Mouse (Mus musculus): Measurements from ENCODE around the gene Rpl10a. TPM values are rescaled to one million over a fixed set of nuclear protein-coding genes. Genes with fewer than 3 reads are reported as not detected.

Rpl10a gene
- polyA plus RNA-seq, 1 experiment from 2014 or later = 491 TPM

GRCm38 (mm10) chr17:28335267-28335666 lies 7.0 kb downstream of the Rpl10a start:
- no peaks in the 10 kb centered on the region for H3K9me3 ChIP-seq (ENCODE audit: control insufficient read depth, low read length)
- no peaks in the 10 kb centered on the region for H3K27me3 ChIP-seq (ENCODE audit: control insufficient read depth, insufficient read depth, low read length)
- peaks cover under 1% of the 10 kb centered on the region; the same call in 1 of the 2 replicates for H3K4me1 ChIP-seq (replicated peaks; ENCODE audit: control insufficient read depth, insufficient read depth)
- TF ChIP-seq CTCF (IDR thresholded peaks at IDR 0.05; ENCODE audit: low read depth) (no peak), EP300 (optimal IDR thresholded peaks at IDR 0.05) (no peak)
- H3K9ac ChIP-seq (ENCODE audit: low read length) = no peak overlapping the region
- peaks cover 28% of the 10 kb centered on the region for H3K36me3 ChIP-seq (ENCODE audit: control insufficient read depth, insufficient read depth, low read length)
- no peak overlapping the region for H3K4me2 ChIP-seq (replicated peaks; ENCODE audit: low read depth)
- no peak overlapping the region for H3K4me3 ChIP-seq (ENCODE audit: low read depth, low read length)
- WGBS = 71% methylated on average over 10 of the region's 10 CpGs
- DNase-seq (ENCODE audit: low spot score) (no peak), ATAC-seq (ENCODE audit: low FRiP score, low TSS enrichment) (no peak)
- H3K27ac ChIP-seq (replicated peaks) = no peak overlapping the region

GRCm38 (mm10) chr17:28337547-28337946 lies 9.3 kb downstream of the Rpl10a start:
- no peak overlapping the region for H3K4me3 ChIP-seq (ENCODE audit: low read depth, low read length)
- H3K9me3 ChIP-seq (ENCODE audit: control insufficient read depth, low read length) = no peaks in the 10 kb centered on the region
- H3K36me3 ChIP-seq (ENCODE audit: control insufficient read depth, insufficient read depth, low read length) = peaks cover 18% of the 10 kb centered on the region
- peaks cover 11% of the 10 kb centered on the region; the same call in 1 of the 2 replicates for H3K4me1 ChIP-seq (replicated peaks; ENCODE audit: control insufficient read depth, insufficient read depth)
- WGBS = 88% methylated on average over 7 of the region's 7 CpGs
- H3K9ac ChIP-seq (ENCODE audit: low read length) = no peak overlapping the region
- ATAC-seq (ENCODE audit: low FRiP score, low TSS enrichment) (no peak), DNase-seq (ENCODE audit: low spot score) (no peak)
- H3K27ac ChIP-seq (replicated peaks) = no peak overlapping the region
- H3K27me3 ChIP-seq (ENCODE audit: control insufficient read depth, insufficient read depth, low read length) = no peaks in the 10 kb centered on the region
- TF ChIP-seq CTCF (IDR thresholded peaks at IDR 0.05; ENCODE audit: low read depth) (no peak), EP300 (optimal IDR thresholded peaks at IDR 0.05) (no peak)
- no peak overlapping the region for H3K4me2 ChIP-seq (replicated peaks; ENCODE audit: low read depth)

GRCm38 (mm10) chr17:28340578-28340977 lies 12.3 kb downstream of the Rpl10a start:
- no peak overlapping the region for H3K4me3 ChIP-seq (ENCODE audit: low read depth, low read length)
- ATAC-seq (ENCODE audit: low FRiP score, low TSS enrichment) (peak; percentile 7; the same call in 1 of the 2 replicates), DNase-seq (ENCODE audit: low spot score) (no peak)
- peak overlapping the region; percentile 55 for H3K9ac ChIP-seq (ENCODE audit: low read length)
- peaks cover 33% of the 10 kb centered on the region for H3K4me1 ChIP-seq (replicated peaks; ENCODE audit: control insufficient read depth, insufficient read depth)
- no peaks in the 10 kb centered on the region for H3K9me3 ChIP-seq (ENCODE audit: control insufficient read depth, low read length)
- H3K27ac ChIP-seq (replicated peaks) = peak overlapping the region; percentile 86
- H3K36me3 ChIP-seq (ENCODE audit: control insufficient read depth, insufficient read depth, low read length) = peaks cover 11% of the 10 kb centered on the region; the same call in 1 of the 2 replicates
- H3K4me2 ChIP-seq (replicated peaks; ENCODE audit: low read depth) = peak overlapping the region; percentile 51
- 45% methylated on average over 7 of the region's 7 CpGs for WGBS
- no peaks in the 10 kb centered on the region for H3K27me3 ChIP-seq (ENCODE audit: control insufficient read depth, insufficient read depth, low read length)
- TF ChIP-seq CTCF (IDR thresholded peaks at IDR 0.05; ENCODE audit: low read depth) (no peak), EP300 (optimal IDR thresholded peaks at IDR 0.05) (no peak)

- no peaks in the 10 kb centered on the region for H3K27me3 ChIP-seq (ENCODE audit: control insufficient read depth, insufficient read depth, low read length)
- H3K4me1 ChIP-seq (replicated peaks; ENCODE audit: control insufficient read depth, insufficient read depth) = peaks cover 39% of the 10 kb centered on the region
- H3K4me2 ChIP-seq (replicated peaks; ENCODE audit: low read depth) = peak overlapping the region; percentile 51
- peak; percentile 94 for ATAC-seq (ENCODE audit: low FRiP score, low TSS enrichment)
- peak; percentile 99 for DNase-seq (ENCODE audit: low spot score)
- 1% methylated on average over 26 of the region's 26 CpGs for WGBS
- TF ChIP-seq CTCF (IDR thresholded peaks at IDR 0.05; ENCODE audit: low read depth) (no peak), EP300 (optimal IDR thresholded peaks at IDR 0.05) (peak; percentile 93)
- H3K9me3 ChIP-seq (ENCODE audit: control insufficient read depth, low read length) = no peaks in the 10 kb centered on the region
- H3K4me3 ChIP-seq (ENCODE audit: low read depth, low read length) = no peak overlapping the region; the same call in 1 of the 2 replicates
- peak overlapping the region; percentile 60 for H3K9ac ChIP-seq (ENCODE audit: low read length)
- H3K27ac ChIP-seq (replicated peaks) = peak overlapping the region; percentile 91
- peaks cover 11% of the 10 kb centered on the region; the same call in 1 of the 2 replicates for H3K36me3 ChIP-seq (ENCODE audit: control insufficient read depth, insufficient read depth, low read length)
These were observed 12.8 kb downstream of the Rpl10a start for GRCm38 (mm10) chr17:28341091-28341490.

- Histone ChIP-seq H3K9ac (ENCODE audit: low read length) (peak overlapping the region; percentile 47), H3K27ac (replicated peaks) (peak overlapping the region; percentile 96)
- peak; percentile 59 for DNase-seq (ENCODE audit: low spot score)
These were observed 15.9 kb downstream of the Rpl10a start for GRCm38 (mm10) chr17:28344050-28344607.

GRCm38 (mm10) chr17:28344670-28345069 lies 16.4 kb downstream of the Rpl10a start:
- 0 out of 2 replicates have a peak overlapping the region, but pooled peaks have one; percentile 25 for H3K4me3 ChIP-seq (ENCODE audit: low read depth, low read length)
- H3K36me3 ChIP-seq (ENCODE audit: control insufficient read depth, insufficient read depth, low read length) = 0 out of 2 replicates have a peak, but pooled peaks cover 4% of the 10 kb centered on the region
- ATAC-seq (ENCODE audit: low FRiP score, low TSS enrichment) (no peak), DNase-seq (ENCODE audit: low spot score) (no peak)
- peaks cover 45% of the 10 kb centered on the region for H3K4me1 ChIP-seq (replicated peaks; ENCODE audit: control insufficient read depth, insufficient read depth)
- H3K27ac ChIP-seq (replicated peaks) = peak overlapping the region; percentile 96
- H3K9ac ChIP-seq (ENCODE audit: low read length) = peak overlapping the region; percentile 59; the same call in 1 of the 2 replicates
- TF ChIP-seq CTCF (IDR thresholded peaks at IDR 0.05; ENCODE audit: low read depth) = no peak
- TF ChIP-seq EP300 (optimal IDR thresholded peaks at IDR 0.05) = no peak
- 44% methylated on average over 3 of the region's 3 CpGs for WGBS
- no peaks in the 10 kb centered on the region for H3K9me3 ChIP-seq (ENCODE audit: control insufficient read depth, low read length)
- H3K4me2 ChIP-seq (replicated peaks; ENCODE audit: low read depth) = peak overlapping the region; percentile 53
- H3K27me3 ChIP-seq (ENCODE audit: control insufficient read depth, insufficient read depth, low read length) = no peaks in the 10 kb centered on the region

More at GRCm38 (mm10) chr17:28344050-28344607, 15.9 kb downstream of the Rpl10a start:
- peak overlapping the region; percentile 21; the same call in 1 of the 2 replicates for H3K4me2 ChIP-seq (replicated peaks; ENCODE audit: low read depth)
- 0 out of 2 replicates have a peak, but pooled peaks cover 4% of the 10 kb centered on the region for H3K36me3 ChIP-seq (ENCODE audit: control insufficient read depth, insufficient read depth, low read length)
- TF ChIP-seq EP300 (optimal IDR thresholded peaks at IDR 0.05) = no peak
- TF ChIP-seq CTCF (IDR thresholded peaks at IDR 0.05; ENCODE audit: low read depth) = no peak
- no peak overlapping the region for H3K4me3 ChIP-seq (ENCODE audit: low read depth, low read length)
- no peaks in the 10 kb centered on the region for H3K27me3 ChIP-seq (ENCODE audit: control insufficient read depth, insufficient read depth, low read length)
- peaks cover 45% of the 10 kb centered on the region for H3K4me1 ChIP-seq (replicated peaks; ENCODE audit: control insufficient read depth, insufficient read depth)
- WGBS = 27% methylated on average over 4 of the region's 4 CpGs
- no peak; the same call in 1 of the 2 replicates for ATAC-seq (ENCODE audit: low FRiP score, low TSS enrichment)
- H3K9me3 ChIP-seq (ENCODE audit: control insufficient read depth, low read length) = no peaks in the 10 kb centered on the region
